Mouse (Mus musculus): ENCODE results near the gene Pgm1. TPM values are rescaled to one million over a fixed set of nuclear protein-coding genes. Genes with fewer than 3 reads are reported as not detected.

Gene Pgm1
- total and polyA plus RNA-seq, 3 experiments: 47.2 to 102 (median 66.8) TPM

- no peak for TF ChIP-seq POLR2AphosphoS5 (IDR thresholded peaks at IDR 0.05; ENCODE audit: insufficient replicate concordance, low read depth, low read length)
- TF ChIP-seq TAL1 (conservative IDR thresholded peaks at IDR 0.05; ENCODE audit: low read depth, low read length): no peak
- TF ChIP-seq GATA1 (IDR thresholded peaks at IDR 0.05; ENCODE audit: borderline replicate concordance, low read length): no peak
- TF ChIP-seq CTCF (IDR thresholded peaks at IDR 0.05; ENCODE audit: low read depth, low read length): no peak
- TF ChIP-seq GATA2 (IDR thresholded peaks at IDR 0.05; ENCODE audit: borderline replicate concordance, low read depth, low read length): no peak
- no peak overlapping the region for H3K4me3 ChIP-seq (ENCODE audit: low read depth, low read length)
- no peak for DNase-seq (ENCODE audit: low spot score)
- no peaks in the 10 kb centered on the region for H3K4me1 ChIP-seq (ENCODE audit: insufficient read depth, low read depth, low read length)
- H3K36me3 ChIP-seq (replicated peaks): peaks cover 78% of the 10 kb centered on the region
- ATAC-seq (ENCODE audit: extremely low read depth, insufficient number of reproducible peaks, low FRiP score, poor library complexity, severe bottlenecking): no peak
- no peaks in the 10 kb centered on the region for H3K9me3 ChIP-seq (replicated peaks)
- no peaks in the 10 kb centered on the region for H3K27me3 ChIP-seq (ENCODE audit: insufficient read depth, low read length)
Observed at GRCm38 (mm10) chr4:99979326-99979725, 50.1 kb downstream of the Pgm1 start.

GRCm38 (mm10) chr4:99981216-99981615, 52.0 kb downstream of the Pgm1 start:
- TF ChIP-seq TAL1 (conservative IDR thresholded peaks at IDR 0.05; ENCODE audit: low read depth, low read length) (no peak), CTCF (IDR thresholded peaks at IDR 0.05; ENCODE audit: low read depth, low read length) (no peak), POLR2AphosphoS5 (IDR thresholded peaks at IDR 0.05; ENCODE audit: insufficient replicate concordance, low read depth, low read length) (no peak), GATA1 (IDR thresholded peaks at IDR 0.05; ENCODE audit: borderline replicate concordance, low read length) (no peak), GATA2 (IDR thresholded peaks at IDR 0.05; ENCODE audit: borderline replicate concordance, low read depth, low read length) (no peak)
- Histone ChIP-seq H3K36me3 (replicated peaks) (peaks cover 80% of the 10 kb centered on the region), H3K4me3 (ENCODE audit: low read depth, low read length) (no peak overlapping the region), H3K9me3 (replicated peaks) (no peaks in the 10 kb centered on the region), H3K4me1 (ENCODE audit: insufficient read depth, low read depth, low read length) (no peaks in the 10 kb centered on the region), H3K27me3 (ENCODE audit: insufficient read depth, low read length) (no peaks in the 10 kb centered on the region)
- DNase-seq (ENCODE audit: low spot score) (no peak), ATAC-seq (ENCODE audit: extremely low read depth, insufficient number of reproducible peaks, low FRiP score, poor library complexity, severe bottlenecking) (no peak)

- no peak for DNase-seq (ENCODE audit: low spot score)
- Histone ChIP-seq H3K36me3 (replicated peaks) (peaks cover 92% of the 10 kb centered on the region), H3K27me3 (ENCODE audit: insufficient read depth, low read length) (no peaks in the 10 kb centered on the region), H3K9me3 (replicated peaks) (no peaks in the 10 kb centered on the region), H3K4me1 (ENCODE audit: insufficient read depth, low read depth, low read length) (no peaks in the 10 kb centered on the region), H3K4me3 (ENCODE audit: low read depth, low read length) (no peak overlapping the region)
- no peak for ATAC-seq (ENCODE audit: extremely low read depth, insufficient number of reproducible peaks, low FRiP score, poor library complexity, severe bottlenecking)
- TF ChIP-seq POLR2AphosphoS5 (IDR thresholded peaks at IDR 0.05; ENCODE audit: insufficient replicate concordance, low read depth, low read length) (no peak), TAL1 (conservative IDR thresholded peaks at IDR 0.05; ENCODE audit: low read depth, low read length) (no peak), GATA2 (IDR thresholded peaks at IDR 0.05; ENCODE audit: borderline replicate concordance, low read depth, low read length) (no peak), CTCF (IDR thresholded peaks at IDR 0.05; ENCODE audit: low read depth, low read length) (no peak), GATA1 (IDR thresholded peaks at IDR 0.05; ENCODE audit: borderline replicate concordance, low read length) (no peak)
Observed at GRCm38 (mm10) chr4:99983652-99984368, 54.6 kb downstream of the Pgm1 start.

- H3K4me3 ChIP-seq (ENCODE audit: low read depth, low read length): no peak overlapping the region
- H3K9me3 ChIP-seq (replicated peaks): no peaks in the 10 kb centered on the region
- no peaks in the 10 kb centered on the region for H3K4me1 ChIP-seq (ENCODE audit: insufficient read depth, low read depth, low read length)
- H3K27me3 ChIP-seq (ENCODE audit: insufficient read depth, low read length): no peaks in the 10 kb centered on the region
- TF ChIP-seq TAL1 (conservative IDR thresholded peaks at IDR 0.05; ENCODE audit: low read depth, low read length) (no peak), POLR2AphosphoS5 (IDR thresholded peaks at IDR 0.05; ENCODE audit: insufficient replicate concordance, low read depth, low read length) (no peak), CTCF (IDR thresholded peaks at IDR 0.05; ENCODE audit: low read depth, low read length) (no peak), GATA1 (IDR thresholded peaks at IDR 0.05; ENCODE audit: borderline replicate concordance, low read length) (no peak), GATA2 (IDR thresholded peaks at IDR 0.05; ENCODE audit: borderline replicate concordance, low read depth, low read length) (no peak)
- H3K36me3 ChIP-seq (replicated peaks): peaks cover 93% of the 10 kb centered on the region
- no peak for DNase-seq (ENCODE audit: low spot score)
- ATAC-seq (ENCODE audit: extremely low read depth, insufficient number of reproducible peaks, low FRiP score, poor library complexity, severe bottlenecking): no peak
Observed at GRCm38 (mm10) chr4:99984369-99984752, 55.1 kb downstream of the Pgm1 start.

DNA sequence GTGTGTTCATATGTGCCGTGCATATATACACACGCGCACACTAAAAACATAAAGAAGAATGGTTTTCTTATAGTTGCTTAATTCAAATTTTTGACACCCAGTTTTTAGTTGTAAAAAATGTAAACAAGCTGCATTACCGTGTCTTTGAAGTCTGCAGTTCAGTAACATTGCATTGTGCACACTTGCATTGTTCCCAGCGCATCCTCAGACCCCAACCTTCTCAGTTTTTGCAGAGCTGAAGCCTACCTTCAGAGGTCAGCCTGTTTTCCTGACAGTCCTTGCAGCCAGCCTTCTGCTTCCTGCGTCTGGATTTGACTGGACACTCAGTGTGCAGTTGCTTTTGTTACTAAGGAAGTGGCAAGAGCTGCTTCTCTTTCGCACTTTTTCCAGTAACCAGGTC, 55.9 kb downstream of the Pgm1 start:
- peaks cover 97% of the 10 kb centered on the region for H3K36me3 ChIP-seq (replicated peaks)
- no peaks in the 10 kb centered on the region for H3K4me1 ChIP-seq (ENCODE audit: insufficient read depth, low read depth, low read length)
- no peaks in the 10 kb centered on the region for H3K9me3 ChIP-seq (replicated peaks)
- no peak for ATAC-seq (ENCODE audit: extremely low read depth, insufficient number of reproducible peaks, low FRiP score, poor library complexity, severe bottlenecking)
- no peak for DNase-seq (ENCODE audit: low spot score)
- TF ChIP-seq POLR2AphosphoS5 (IDR thresholded peaks at IDR 0.05; ENCODE audit: insufficient replicate concordance, low read depth, low read length) (no peak), TAL1 (conservative IDR thresholded peaks at IDR 0.05; ENCODE audit: low read depth, low read length) (no peak), GATA1 (IDR thresholded peaks at IDR 0.05; ENCODE audit: borderline replicate concordance, low read length) (no peak), GATA2 (IDR thresholded peaks at IDR 0.05; ENCODE audit: borderline replicate concordance, low read depth, low read length) (no peak), CTCF (IDR thresholded peaks at IDR 0.05; ENCODE audit: low read depth, low read length) (no peak)
- no peak overlapping the region for H3K4me3 ChIP-seq (ENCODE audit: low read depth, low read length)
- no peaks in the 10 kb centered on the region for H3K27me3 ChIP-seq (ENCODE audit: insufficient read depth, low read length)

DNA sequence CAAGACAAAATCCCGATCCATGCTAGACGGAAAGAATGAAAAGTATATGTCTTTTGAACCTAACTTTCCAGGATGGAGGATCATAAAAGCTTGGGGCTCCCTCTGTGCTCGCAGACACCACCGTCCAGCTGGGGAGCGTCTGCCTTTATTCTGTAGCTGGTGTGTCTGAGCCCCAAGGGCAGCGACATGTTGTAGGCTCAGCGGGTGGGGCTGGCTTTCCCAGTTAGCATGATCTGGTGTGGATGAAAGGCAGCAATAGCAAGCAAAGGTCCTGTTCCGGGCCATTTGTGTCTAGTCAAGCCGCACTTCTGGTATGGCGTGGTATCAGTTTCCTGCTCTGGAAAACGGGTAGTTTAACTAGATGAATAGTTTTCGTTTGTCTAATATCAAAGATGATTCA, 56.4 kb downstream of the Pgm1 start:
- no peak overlapping the region for H3K4me3 ChIP-seq (ENCODE audit: low read depth, low read length)
- H3K9me3 ChIP-seq (replicated peaks): no peaks in the 10 kb centered on the region
- no peaks in the 10 kb centered on the region for H3K27me3 ChIP-seq (ENCODE audit: insufficient read depth, low read length)
- TF ChIP-seq GATA2 (IDR thresholded peaks at IDR 0.05; ENCODE audit: borderline replicate concordance, low read depth, low read length): no peak
- no peak for TF ChIP-seq POLR2AphosphoS5 (IDR thresholded peaks at IDR 0.05; ENCODE audit: insufficient replicate concordance, low read depth, low read length)
- no peak for TF ChIP-seq GATA1 (IDR thresholded peaks at IDR 0.05; ENCODE audit: borderline replicate concordance, low read length)
- no peak for TF ChIP-seq CTCF (IDR thresholded peaks at IDR 0.05; ENCODE audit: low read depth, low read length)
- no peak for TF ChIP-seq TAL1 (conservative IDR thresholded peaks at IDR 0.05; ENCODE audit: low read depth, low read length)
- H3K4me1 ChIP-seq (ENCODE audit: insufficient read depth, low read depth, low read length): no peaks in the 10 kb centered on the region
- DNase-seq (ENCODE audit: low spot score) (no peak), ATAC-seq (ENCODE audit: extremely low read depth, insufficient number of reproducible peaks, low FRiP score, poor library complexity, severe bottlenecking) (no peak)
- H3K36me3 ChIP-seq (replicated peaks): peaks cover 96% of the 10 kb centered on the region

All from G1E (cell line).